Mouse (Mus musculus): ENCODE results near the gene Kansl2.

The Kansl2 gene

GRCm38 (mm10) chr15:98533881-98534627, at the start of gene Kansl2:
TSS of gene Kansl2 (minus strand) at chr15:98534264.
- peak; percentile 100 for DNase-seq

- no peak for DNase-seq
Observed at GRCm38 (mm10) chr15:98582996-98583395, 48.9 kb upstream of the Kansl2 start.

GRCm38 (mm10) chr15:98582410-98582809, 48.3 kb upstream of the Kansl2 start:
- DNase-seq, result no peak

GRCm38 (mm10) chr15:98579795-98580464, 45.9 kb upstream of the Kansl2 start:
- peak; percentile 95 for DNase-seq

- peak; percentile 55 for DNase-seq
Observed at GRCm38 (mm10) chr15:98579310-98579709, 45.2 kb upstream of the Kansl2 start.

GRCm38 (mm10) chr15:98573293-98573692, 39.2 kb upstream of the Kansl2 start:
- peak; percentile 83 for DNase-seq

- peak; percentile 85 for DNase-seq
Observed at GRCm38 (mm10) chr15:98570873-98571538, 36.9 kb upstream of the Kansl2 start, which contains the start of the genes Ccnt1 and 4930415O20Rik. TSS of gene Ccnt1 (minus strand) at chr15:98570923. TSS of gene 4930415O20Rik (plus strand) at chr15:98571004.

GRCm38 (mm10) chr15:98569795-98570365, 35.8 kb upstream of the Kansl2 start:
- DNase-seq, result peak; percentile 93

GRCm38 (mm10) chr15:98569216-98569615, 35.2 kb upstream of the Kansl2 start:
- peak; percentile 74 for DNase-seq

- DNase-seq, result peak; percentile 91
Observed at GRCm38 (mm10) chr15:98568256-98569033, 34.4 kb upstream of the Kansl2 start.

- DNase-seq, result peak; percentile 100
Observed at GRCm38 (mm10) chr15:98567278-98568134, 33.4 kb upstream of the Kansl2 start.

- DNase-seq, result no peak
Observed at GRCm38 (mm10) chr15:98566973-98567277, 32.9 kb upstream of the Kansl2 start.

- DNase-seq, result peak; percentile 80
Observed at GRCm38 (mm10) chr15:98557186-98557585, 23.1 kb upstream of the Kansl2 start.

- peak; percentile 96 for DNase-seq
Observed at GRCm38 (mm10) chr15:98555881-98556280, 21.8 kb upstream of the Kansl2 start.

GRCm38 (mm10) chr15:98552758-98553157, 18.7 kb upstream of the Kansl2 start:
- no peak for DNase-seq

GRCm38 (mm10) chr15:98546843-98547242, 12.8 kb upstream of the Kansl2 start:
- peak; percentile 49 for DNase-seq

- DNase-seq, result peak; percentile 13
Observed at GRCm38 (mm10) chr15:98545151-98545550, 11.1 kb upstream of the Kansl2 start.

- DNase-seq, result peak; percentile 80
Observed at GRCm38 (mm10) chr15:98543341-98543740, 9.3 kb upstream of the Kansl2 start.

- peak; percentile 58 for DNase-seq
Observed at GRCm38 (mm10) chr15:98541064-98541463, 7.0 kb upstream of the Kansl2 start.

GRCm38 (mm10) chr15:98537923-98538322, 3.9 kb upstream of the Kansl2 start:
- peak; percentile 41 for DNase-seq

- DNase-seq, result peak; percentile 87
Observed at GRCm38 (mm10) chr15:98536828-98537510, 2.9 kb upstream of the Kansl2 start.

Data from heart, adult 11 months (tissue).